Mouse (Mus musculus) heart, postnatal 0 days (tissue): Measurements from ENCODE around the gene Vwa3b.
"Not testable (repeated sequence)": the region's sequence is repeated elsewhere in the genome, so short reads cannot be mapped to it uniquely, and the experiment has no call there.

ENCODE experiments used
- CTCF ChIP-seq: IDR thresholded peaks from 2 replicates; pipeline ENCODE4 v1.5.1; 2016; ENCODE audit warnings: antibody characterized with exemption, control low read depth, low read depth
- EP300 ChIP-seq: IDR thresholded peaks from 2 replicates; pipeline ENCODE4 v1.6.1; 2016; ENCODE audit warnings: antibody characterized with exemption, low read depth

- not testable (repeated sequence) for TF ChIP-seq CTCF, EP300
Observed at GRCm38 (mm10) chr1:37006529-37006928, 19.9 kb upstream of the Vwa3b start.
